Mouse (Mus musculus) intestine, postnatal 0 days (tissue): ENCODE data around the gene Cblb. TPM values are rescaled to one million over a fixed set of nuclear protein-coding genes. Genes with fewer than 3 reads are reported as not detected.

Experiments
- ATAC-seq: fragments of 200-750 bp; cut with Nextera tagmentation; 2 replicates; pipeline ENCODE4 v1.8.0; 2017; ENCODE audit warnings: mild to moderate bottlenecking, moderate TSS enrichment, moderate library complexity
- H3K27ac ChIP-seq: fragments of 300-500 bp; sonication (generic); 2 replicates; pipeline ENCODE4 v1.5.1; 2014; ENCODE audit warnings: mild to moderate bottlenecking, low read depth, low read length, moderate library complexity
- H3K27me3 ChIP-seq: fragments of 300-500 bp; sonication (generic); replicated peaks from 2 replicates; pipeline ENCODE4 v1.6.1; 2014; ENCODE audit warnings: low read length, mixed read lengths; ENCODE audit not compliant: control insufficient read depth, insufficient read depth
- H3K36me3 ChIP-seq: fragments of 300-500 bp; sonication (generic); 2 replicates; pipeline ENCODE4 v1.6.1; 2014; ENCODE audit warnings: mild to moderate bottlenecking, moderate library complexity; ENCODE audit not compliant: control insufficient read depth, insufficient read depth
- H3K4me1 ChIP-seq: fragments of 300-500 bp; sonication (generic); replicated peaks from 2 replicates; pipeline ENCODE4 v1.6.1; 2014; ENCODE audit warnings: antibody characterized with exemption, low read length, mixed read lengths; ENCODE audit not compliant: control insufficient read depth, insufficient read depth
- H3K4me2 ChIP-seq: fragments of 300-500 bp; sonication (generic); replicated peaks from 2 replicates; pipeline ENCODE4 v1.6.1; 2014; ENCODE audit warnings: low read depth, mild to moderate bottlenecking, moderate library complexity
- H3K4me3 ChIP-seq: fragments of 300-500 bp; sonication (generic); 2 replicates; pipeline ENCODE4 v1.5.1; 2014; ENCODE audit warnings: low read depth, low read length
- H3K9ac ChIP-seq: fragments of 300-500 bp; sonication (generic); 2 replicates; pipeline ENCODE4 v1.6.1; 2014; ENCODE audit warnings: mild to moderate bottlenecking, low read depth, low read length
- H3K9me3 ChIP-seq: fragments of 300-500 bp; sonication (generic); 2 replicates; pipeline ENCODE4 v1.6.1; 2016; ENCODE audit warnings: mixed run types; ENCODE audit not compliant: control insufficient read depth
- CTCF ChIP-seq: sonication (generic); IDR thresholded peaks from 2 replicates; pipeline ENCODE4 v1.5.1; 2016; ENCODE audit warnings: low read depth, mild to moderate bottlenecking, control low read depth, antibody characterized with exemption, moderate library complexity
- WGBS: fragments of 180-500 bp; shearing (Covaris S2); extraction: QIAGEN DNeasy Blood & Tissue Kit; methylation state at CpG from one replicate; pipeline ENCODE4 v1.1.7; 2014; 5-methylcytosine and 5-hydroxymethylcytosine counted together
- polyA plus RNA-seq: library from polyadenylated mRNA; unstranded; fragments of >200 nt; fragmentation: Nextera tagmentation; extraction: Ambion mirVana; gene quantifications from 2 replicates; pipeline ENCODE4 v1.2.1, GENCODE M21; 2015

The Cblb gene
- polyA plus RNA-seq, 1 experiment from 2014 or later, result 4.4 TPM

- H3K4me3 ChIP-seq, result no peak overlapping the region
- no peak overlapping the region for H3K4me2 ChIP-seq
- H3K9ac ChIP-seq, result no peak overlapping the region
- 65% methylated on average over 4 of the region's 4 CpGs for WGBS
- H3K9me3 ChIP-seq, result no peaks in the 10 kb centered on the region
- no peaks in the 10 kb centered on the region for H3K36me3 ChIP-seq
- no peak for TF ChIP-seq CTCF
- ATAC-seq, result no peak
- no peak overlapping the region for H3K27ac ChIP-seq
- H3K27me3 ChIP-seq, result no peaks in the 10 kb centered on the region
- no peaks in the 10 kb centered on the region for H3K4me1 ChIP-seq
These were observed 83.4 kb downstream of the Cblb start for GRCm38 (mm10) chr16:52114473-52114872.

GRCm38 (mm10) chr16:52119003-52119402 lies 88.0 kb downstream of the Cblb start:
- no peaks in the 10 kb centered on the region for H3K9me3 ChIP-seq
- 40% methylated on average over 4 of the region's 4 CpGs for WGBS
- no peaks in the 10 kb centered on the region for H3K4me1 ChIP-seq
- H3K4me3 ChIP-seq, result no peak overlapping the region
- no peak for TF ChIP-seq CTCF
- H3K27me3 ChIP-seq, result no peaks in the 10 kb centered on the region
- H3K9ac ChIP-seq, result no peak overlapping the region
- H3K27ac ChIP-seq, result no peak overlapping the region; the same call in 1 of the 2 replicates
- no peaks in the 10 kb centered on the region for H3K36me3 ChIP-seq
- no peak overlapping the region for H3K4me2 ChIP-seq
- no peak for ATAC-seq

GRCm38 (mm10) chr16:52124974-52125373 lies 93.9 kb downstream of the Cblb start:
- Histone ChIP-seq H3K4me1 (peaks cover 7% of the 10 kb centered on the region), H3K27me3 (no peaks in the 10 kb centered on the region), H3K36me3 (no peaks in the 10 kb centered on the region), H3K4me3 (no peak overlapping the region), H3K4me2 (no peak overlapping the region), H3K9me3 (no peaks in the 10 kb centered on the region), H3K9ac (no peak overlapping the region), H3K27ac (no peak overlapping the region)
- TF ChIP-seq CTCF, result no peak
- no peak for ATAC-seq

- no peak overlapping the region for H3K4me3 ChIP-seq
- TF ChIP-seq CTCF, result no peak
- WGBS, result 92% methylated on average over 4 of the region's 4 CpGs
- H3K27me3 ChIP-seq, result no peaks in the 10 kb centered on the region
- no peak for ATAC-seq
- H3K9me3 ChIP-seq, result no peaks in the 10 kb centered on the region
- no peak overlapping the region for H3K27ac ChIP-seq
- H3K36me3 ChIP-seq, result no peaks in the 10 kb centered on the region
- H3K9ac ChIP-seq, result no peak overlapping the region
- peaks cover 7% of the 10 kb centered on the region for H3K4me1 ChIP-seq
- no peak overlapping the region for H3K4me2 ChIP-seq
These were observed 94.9 kb downstream of the Cblb start for GRCm38 (mm10) chr16:52125896-52126295.

GRCm38 (mm10) chr16:52129357-52129905 lies 98.4 kb downstream of the Cblb start:
- H3K27ac ChIP-seq, result no peak overlapping the region
- peak; percentile 81 for ATAC-seq
- WGBS, result 59% methylated on average over 5 of the region's 5 CpGs

GRCm38 (mm10) chr16:52132808-52133490 lies 101.9 kb downstream of the Cblb start:
- H3K27ac ChIP-seq, result no peak overlapping the region
- peak; percentile 41; the same call in 1 of the 2 replicates for ATAC-seq

More at GRCm38 (mm10) chr16:52129357-52129905, 98.4 kb downstream of the Cblb start:
- no peak overlapping the region for H3K4me2 ChIP-seq
- no peaks in the 10 kb centered on the region for H3K27me3 ChIP-seq
- H3K9me3 ChIP-seq, result no peaks in the 10 kb centered on the region
- H3K4me1 ChIP-seq, result peaks cover 11% of the 10 kb centered on the region
- no peak overlapping the region for H3K4me3 ChIP-seq
- H3K9ac ChIP-seq, result no peak overlapping the region
- no peaks in the 10 kb centered on the region for H3K36me3 ChIP-seq
- no peak for TF ChIP-seq CTCF

More at GRCm38 (mm10) chr16:52132808-52133490, 101.9 kb downstream of the Cblb start:
- H3K4me3 ChIP-seq, result no peak overlapping the region
- no peaks in the 10 kb centered on the region for H3K36me3 ChIP-seq
- no peak for TF ChIP-seq CTCF
- no peaks in the 10 kb centered on the region for H3K9me3 ChIP-seq
- WGBS, result 67% methylated on average over 11 of the region's 11 CpGs
- H3K4me2 ChIP-seq, result no peak overlapping the region
- H3K9ac ChIP-seq, result no peak overlapping the region
- H3K4me1 ChIP-seq, result peaks cover 11% of the 10 kb centered on the region
- no peaks in the 10 kb centered on the region for H3K27me3 ChIP-seq
